Mouse (Mus musculus) olfactory bulb, adult 2 months (tissue): Measurements from ENCODE around the gene Gpx3. TPM values are rescaled to one million over a fixed set of nuclear protein-coding genes. Genes with fewer than 3 reads are reported as not detected.

Experiments used
- H3K27ac ChIP-seq: fragments of 200-500 bp; 2 replicates; pipeline ENCODE4 v1.5.1; 2012; ENCODE audit warnings: low read depth, low read length; ENCODE audit not compliant: insufficient read depth
- H3K4me1 ChIP-seq: fragments of 200-500 bp; 2 replicates; pipeline ENCODE4 v1.6.1; 2012; ENCODE audit warnings: low read length; ENCODE audit not compliant: control insufficient read depth, insufficient read depth
- H3K4me3 ChIP-seq: fragments of 200-500 bp; 2 replicates; pipeline ENCODE4 v1.5.1; 2012; ENCODE audit warnings: mild to moderate bottlenecking, low read depth, low read length, moderate library complexity; ENCODE audit not compliant: insufficient read depth
- CTCF ChIP-seq: fragments of 200-500 bp; IDR thresholded peaks from 2 replicates; pipeline ENCODE4 v1.5.1; 2012; ENCODE audit warnings: low read depth, mild to moderate bottlenecking, low read length, moderate library complexity; ENCODE audit not compliant: insufficient read depth
- POLR2A ChIP-seq: fragments of 200-500 bp; IDR thresholded peaks from 2 replicates; pipeline ENCODE4 v1.6.1; 2012; ENCODE audit warnings: mild to moderate bottlenecking, low read depth, low read length, moderate library complexity; ENCODE audit not compliant: insufficient read depth
- whole genome bisulfite sequencing: fragments of 180-500 bp; shearing (Covaris S2); methylation state at CpG from one replicate; pipeline ENCODE4 v1.1.7; 2018; 5-methylcytosine and 5-hydroxymethylcytosine counted together
- polyA plus RNA-seq: library from polyadenylated mRNA; stranded (reverse); fragments of >200 nt; gene quantifications from 2 replicates; pipeline ENCODE4 v1.2.4, GENCODE M21; 2012; ENCODE audit warnings: low replicate concordance; ENCODE audit not compliant: missing spikeins, insufficient read depth, insufficient read length

Gene Gpx3
- polyA plus RNA-seq, 1 experiment, result not detected

- H3K27ac ChIP-seq, result no peak overlapping the region
- TF ChIP-seq CTCF, result no peak
- no peak for TF ChIP-seq POLR2A
- no peak overlapping the region for H3K4me3 ChIP-seq
- 86% methylated on average over 5 of the region's 5 CpGs for WGBS
- peaks cover 3% of the 10 kb centered on the region; the same call in 1 of the 2 replicates for H3K4me1 ChIP-seq
These were observed 4.8 kb upstream of the Gpx3 start for GRCm38 (mm10) chr11:54897470-54897869.

- Histone ChIP-seq H3K27ac (no peak overlapping the region), H3K4me3 (no peak overlapping the region), H3K4me1 (peaks cover 19% of the 10 kb centered on the region; the same call in 1 of the 2 replicates)
- WGBS, result 83% methylated on average over 4 of the region's 4 CpGs
- no peak for TF ChIP-seq CTCF
- TF ChIP-seq POLR2A, result no peak
These were observed 2.6 kb upstream of the Gpx3 start for GRCm38 (mm10) chr11:54899657-54900056.

- TF ChIP-seq POLR2A, result no peak
- no peak for TF ChIP-seq CTCF
- Histone ChIP-seq H3K27ac (no peak overlapping the region), H3K4me1 (peaks cover 19% of the 10 kb centered on the region; the same call in 1 of the 2 replicates), H3K4me3 (no peak overlapping the region)
- 86% methylated on average over 5 of the region's 5 CpGs for WGBS
These were observed 1.1 kb downstream of the Gpx3 start for GRCm38 (mm10) chr11:54903339-54903738.

DNA sequence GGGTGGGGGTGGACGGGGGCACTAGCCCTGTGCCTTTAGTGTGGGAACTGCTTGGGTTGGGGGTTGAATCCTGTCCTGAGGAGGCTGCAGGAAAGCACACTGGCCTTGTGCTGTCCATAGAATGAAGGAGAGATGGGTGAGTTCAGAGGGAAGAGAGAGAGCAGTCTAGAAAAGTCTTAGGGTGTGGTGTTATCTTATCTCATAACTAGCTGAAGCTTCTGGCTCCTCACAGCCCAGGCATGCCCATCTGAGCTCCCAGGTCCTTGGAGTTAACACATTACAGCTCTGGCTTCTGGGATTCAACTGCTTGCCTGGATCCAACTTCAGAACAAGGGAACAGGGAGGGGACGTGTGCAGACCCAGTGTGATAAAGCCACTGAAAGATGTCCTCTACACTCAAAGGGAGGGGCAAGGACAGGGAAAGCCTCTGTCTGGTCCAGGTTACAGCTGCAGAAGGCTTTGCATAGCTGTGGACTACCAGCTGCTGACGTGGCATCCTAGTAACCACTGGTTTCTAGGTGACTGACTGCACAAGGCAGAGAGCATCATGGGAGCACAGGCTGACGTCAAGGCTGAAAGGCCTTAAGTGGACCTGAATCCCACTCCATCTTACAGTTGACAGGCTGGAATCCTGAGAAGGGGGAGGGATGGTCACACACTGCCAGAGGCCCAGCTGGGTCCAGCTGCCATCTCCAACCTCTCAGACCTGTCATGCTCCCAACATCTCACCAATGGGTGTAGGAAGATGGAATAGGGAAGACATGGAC is 1.9 kb downstream of the Gpx3 start:
- Histone ChIP-seq H3K27ac (no peak overlapping the region), H3K4me3 (no peak overlapping the region), H3K4me1 (peaks cover 19% of the 10 kb centered on the region; the same call in 1 of the 2 replicates)
- TF ChIP-seq CTCF (no peak), POLR2A (no peak)
- 65% methylated on average over 4 of the region's 4 CpGs for WGBS

DNA sequence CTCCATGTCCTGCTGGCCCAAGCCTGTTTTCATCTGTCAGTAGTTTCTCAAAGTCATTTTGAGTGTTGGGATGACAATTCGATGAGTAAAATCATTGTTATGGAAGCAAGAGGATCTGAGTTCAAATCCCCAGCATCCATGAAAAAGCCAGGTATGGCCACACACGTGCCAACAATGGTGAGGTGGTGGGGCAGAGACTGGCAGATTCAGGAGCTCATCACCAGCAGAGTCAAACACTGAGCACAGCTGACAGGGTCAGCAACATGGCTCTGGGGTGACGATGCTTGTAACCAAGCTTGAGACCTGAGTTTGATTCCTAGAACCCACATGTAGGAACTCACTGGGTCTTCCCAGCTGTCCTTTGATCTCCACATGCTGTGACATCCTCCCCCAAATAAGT is 2.8 kb downstream of the Gpx3 start:
- TF ChIP-seq CTCF (no peak), POLR2A (no peak)
- peaks cover 19% of the 10 kb centered on the region; the same call in 1 of the 2 replicates for H3K4me1 ChIP-seq
- no peak overlapping the region for H3K27ac ChIP-seq
- whole genome bisulfite sequencing, result 89% methylated on average over 3 of the region's 3 CpGs
- no peak overlapping the region for H3K4me3 ChIP-seq

DNA sequence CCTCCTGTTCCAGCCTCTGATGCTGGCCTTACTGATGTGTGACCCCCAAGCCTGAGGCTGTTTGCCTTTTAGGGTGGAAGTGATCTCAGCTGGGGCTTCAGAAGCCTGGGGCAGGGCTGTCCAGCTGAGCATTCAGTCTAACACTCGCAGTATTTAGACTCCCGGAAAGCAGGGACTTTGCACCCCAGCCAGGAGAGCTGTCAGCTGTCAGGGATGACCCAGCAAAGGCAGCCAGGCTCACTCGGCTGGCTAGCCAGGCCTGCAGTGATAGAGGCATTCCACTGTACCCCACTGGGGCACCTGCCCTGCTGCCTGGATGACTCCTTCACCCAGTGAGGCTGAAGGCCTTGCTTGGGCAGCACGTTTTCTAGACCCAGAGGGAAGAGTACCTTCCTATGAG is 3.7 kb downstream of the Gpx3 start:
- Histone ChIP-seq H3K4me1 (peaks cover 19% of the 10 kb centered on the region; the same call in 1 of the 2 replicates), H3K27ac (no peak overlapping the region), H3K4me3 (no peak overlapping the region)
- no peak for TF ChIP-seq POLR2A
- TF ChIP-seq CTCF, result no peak
- 59% methylated on average over 4 of the region's 4 CpGs for WGBS

- TF ChIP-seq POLR2A, result no peak
- TF ChIP-seq CTCF, result no peak
- H3K4me1 ChIP-seq, result peaks cover 19% of the 10 kb centered on the region; the same call in 1 of the 2 replicates
- 78% methylated on average over 4 of the region's 4 CpGs for WGBS
- H3K4me3 ChIP-seq, result no peak overlapping the region
- no peak overlapping the region for H3K27ac ChIP-seq
These were observed 4.2 kb downstream of the Gpx3 start for GRCm38 (mm10) chr11:54906466-54906865.

DNA sequence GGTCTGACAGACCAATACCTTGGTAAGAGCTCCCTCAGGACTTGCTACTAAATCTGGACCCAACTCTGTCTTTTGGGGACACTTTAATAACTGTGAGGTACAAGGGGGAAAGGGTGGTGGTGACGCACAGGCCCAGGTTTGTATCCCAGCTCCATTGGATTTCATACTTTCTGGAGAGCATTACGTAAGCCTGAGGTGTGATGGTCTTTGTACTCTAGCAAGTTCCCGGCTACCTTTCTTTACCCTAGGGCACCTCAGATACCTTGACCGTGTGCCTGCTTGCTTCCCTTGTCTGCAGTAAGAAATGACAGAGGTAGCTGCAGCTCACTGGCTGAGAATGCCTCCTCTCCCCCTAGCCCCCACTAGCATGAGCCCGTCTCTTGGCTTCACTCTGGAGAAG is 5.0 kb downstream of the Gpx3 start:
- TF ChIP-seq CTCF, result no peak
- no peak for TF ChIP-seq POLR2A
- Histone ChIP-seq H3K27ac (no peak overlapping the region), H3K4me1 (peaks cover 18% of the 10 kb centered on the region; the same call in 1 of the 2 replicates), H3K4me3 (no peak overlapping the region)
- WGBS, result 94% methylated on average over 5 of the region's 5 CpGs

- no peak for TF ChIP-seq POLR2A
- no peak for TF ChIP-seq CTCF
- WGBS, result 95% methylated on average over 11 of the region's 11 CpGs
- H3K4me3 ChIP-seq, result no peak overlapping the region
- peaks cover 2% of the 10 kb centered on the region; the same call in 1 of the 2 replicates for H3K4me1 ChIP-seq
- H3K27ac ChIP-seq, result no peak overlapping the region
These were observed 7.0 kb downstream of the Gpx3 start for GRCm38 (mm10) chr11:54909273-54909672.
